Mouse (Mus musculus): ENCODE data around the gene Sgsh. TPM values are rescaled to one million over a fixed set of nuclear protein-coding genes. Genes with fewer than 3 reads are reported as not detected.
A peak's percentile ranks its signal among the peaks of the same experiment; 100 is the strongest.

Gene Sgsh
- total and polyA plus RNA-seq, 3 experiments = 0.12 to 0.25 TPM; not detected in 1

DNA sequence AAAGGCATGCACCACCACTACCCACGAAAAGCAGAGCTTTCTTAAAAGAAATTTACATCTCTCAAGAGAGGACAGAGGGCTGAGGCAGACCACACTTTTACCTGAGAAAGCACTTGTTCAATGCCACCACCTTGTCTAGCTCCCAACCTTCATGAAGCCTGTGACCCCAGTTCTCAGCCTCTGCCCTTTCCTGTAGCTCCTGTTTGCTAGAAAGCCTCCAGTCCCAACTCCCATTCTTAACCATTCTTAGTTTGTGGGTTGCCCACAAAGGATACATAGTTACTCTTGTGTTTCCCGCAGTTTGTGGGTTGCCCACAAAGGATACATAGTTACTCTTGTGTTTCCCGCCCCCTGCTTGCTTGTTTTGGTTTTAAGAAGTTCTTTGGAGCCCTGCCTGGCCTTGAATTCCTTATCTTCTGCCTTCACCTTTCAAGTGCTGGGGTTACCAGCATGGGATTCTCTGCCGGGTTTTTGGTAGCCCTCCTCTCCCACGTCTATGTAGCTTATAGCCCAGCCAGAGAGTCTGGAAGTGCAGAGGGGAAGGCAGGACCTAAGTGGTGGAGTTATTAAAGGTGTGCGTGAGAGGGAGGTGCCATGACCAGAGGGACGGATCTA, 36.2 kb upstream of the Sgsh start (continued):
- no peak for TF ChIP-seq POLR2A (IDR thresholded peaks at IDR 0.05; ENCODE audit: control insufficient read depth in 1 of 2, insufficient read depth in 1 of 2, low read depth in 1 of 2, low read length in 2 of 2, poor library complexity in 1 of 2)
- TF ChIP-seq USF1 (IDR thresholded peaks at IDR 0.05; ENCODE audit: low read depth, low read length) = no peak
- TF ChIP-seq NELFE (IDR thresholded peaks at IDR 0.05; ENCODE audit: low read depth, low read length) = no peak

DNA sequence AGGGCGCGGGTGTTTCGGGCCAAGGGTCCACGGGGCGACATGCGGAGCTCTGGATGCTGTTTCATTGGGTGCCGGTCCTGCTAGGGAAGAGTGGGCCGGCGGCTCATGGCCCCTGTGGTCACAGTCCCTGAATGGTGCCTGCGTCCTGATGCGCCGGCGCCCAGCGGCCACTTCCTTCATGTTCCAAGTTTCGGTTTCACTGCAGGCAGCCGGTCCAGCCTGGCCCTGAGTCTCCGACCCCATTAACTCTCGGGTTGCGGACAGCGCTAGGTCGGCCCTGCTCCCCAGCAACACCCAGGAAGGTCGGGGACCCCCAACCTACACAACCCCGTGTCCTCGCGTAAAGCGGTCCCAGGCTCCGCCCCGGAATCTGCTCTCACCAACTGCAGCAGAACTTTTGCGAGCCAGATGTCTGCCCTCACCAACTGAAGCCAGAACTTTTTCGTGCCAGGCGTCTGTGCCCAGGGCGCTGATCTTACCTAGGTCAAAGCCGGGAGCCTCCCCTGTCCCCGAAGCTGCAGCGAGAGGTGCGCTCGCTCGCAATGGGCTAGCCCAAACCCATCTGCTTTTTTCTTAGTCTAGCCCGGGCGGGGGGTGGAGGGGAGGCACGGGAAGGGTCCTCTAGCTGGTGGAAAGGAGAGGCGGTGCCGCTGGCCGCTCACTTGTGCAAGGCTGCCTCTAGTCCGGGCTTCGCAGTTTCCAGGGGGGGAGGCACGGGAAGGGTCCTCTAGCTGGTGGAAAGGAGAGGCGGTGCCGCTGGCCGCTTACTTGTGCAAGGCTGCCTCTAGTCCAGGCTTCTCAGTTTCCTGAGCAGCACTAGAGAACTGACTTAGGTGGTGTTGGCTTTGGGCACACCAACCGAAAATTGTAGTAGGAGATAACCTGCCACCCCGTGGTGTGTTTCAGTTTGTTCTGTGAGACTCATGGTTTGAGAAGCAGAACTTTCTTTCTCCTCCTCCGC, 35.2 kb upstream of the Sgsh start:
- Histone ChIP-seq H3K27ac (ENCODE audit: control insufficient read depth, low read depth, low read length) (peak overlapping the region; percentile 33), H3K27me3 (ENCODE audit: control insufficient read depth in 1 of 2, insufficient read depth in 2 of 2, low read length in 2 of 2) (peaks cover 5 to 6% of the 10 kb centered on the region in 2 experiments), H3K4me3 (ENCODE audit: control insufficient read depth in 1 of 2, insufficient read depth in 1 of 2, low read depth in 2 of 2, low read length in 2 of 2) (peak overlapping the region; percentile 80 to 84), H3K79me2 (ENCODE audit: control insufficient read depth, insufficient read depth, low read length, poor library complexity) (no peaks in the 10 kb centered on the region; the same call in 1 of the 2 replicates), H3K4me1 (ENCODE audit: control insufficient read depth in 1 of 2, insufficient read depth in 2 of 2, low read length in 2 of 2) (peaks cover 6 to 25% of the 10 kb centered on the region in 2 experiments), H3K36me3 (ENCODE audit: control insufficient read depth in 1 of 2, insufficient read depth in 2 of 2, low read length in 2 of 2) (peaks cover 0 to 5% of the 10 kb centered on the region in 2 experiments; a peak in 1 of 4 replicates), H3K9me3 (replicated peaks; ENCODE audit: insufficient read depth, low read length) (no peaks in the 10 kb centered on the region), H3K9ac (ENCODE audit: control insufficient read depth, low read depth, low read length, poor library complexity, severe bottlenecking) (peak overlapping the region; percentile 71)
- DNase-seq (ENCODE audit: low read depth, low spot score) = peak; percentile 74
- TF ChIP-seq NRF1 (IDR thresholded peaks at IDR 0.05; ENCODE audit: insufficient read depth, low read depth, low read length, poor library complexity, severe bottlenecking) = no peak
- TF ChIP-seq MYB (IDR thresholded peaks at IDR 0.05; ENCODE audit: low read depth, low read length) = 0 out of 2 replicates have a peak, but pooled peaks have one; percentile 6
- 0 out of 2 replicates have a peak, but pooled peaks have one; percentile 6 for TF ChIP-seq TCF12 (IDR thresholded peaks at IDR 0.05; ENCODE audit: low read depth, low read length)
- no peak for TF ChIP-seq POLR2AphosphoS5 (IDR thresholded peaks at IDR 0.05; ENCODE audit: borderline replicate concordance, low read depth, low read length)
- TF ChIP-seq SIN3A (IDR thresholded peaks at IDR 0.05; ENCODE audit: low read length) = peak; percentile 28; the same call in 1 of the 2 replicates
- no peak for TF ChIP-seq JUND (IDR thresholded peaks at IDR 0.05; ENCODE audit: low read depth, low read length)
- TF ChIP-seq ZKSCAN1 (IDR thresholded peaks at IDR 0.05; ENCODE audit: low read depth, low read length) = no peak
- no peak for TF ChIP-seq KAT2A (conservative IDR thresholded peaks at IDR 0.05; ENCODE audit: low read depth, low read length)
- no peak for TF ChIP-seq E2F4 (IDR thresholded peaks at IDR 0.05; ENCODE audit: borderline replicate concordance, low read depth, low read length)
- TF ChIP-seq HCFC1 (IDR thresholded peaks at IDR 0.05; ENCODE audit: low read depth, low read length) = no peak
- no peak; the same call in 1 of the 2 replicates for TF ChIP-seq SMC3 (IDR thresholded peaks at IDR 0.05; ENCODE audit: low read depth, low read length)
- TF ChIP-seq RAD21 (IDR thresholded peaks at IDR 0.05; ENCODE audit: low read depth, low read length) = no peak; the same call in 1 of the 2 replicates
- no peak for TF ChIP-seq MEF2A (IDR thresholded peaks at IDR 0.05; ENCODE audit: extremely low read depth, insufficient replicate concordance, low read depth, low read length, poor library complexity, severe bottlenecking)
- TF ChIP-seq EP300 (IDR thresholded peaks at IDR 0.05; ENCODE audit: low read depth in 1 of 2, low read length in 2 of 2) = no peak
- TF ChIP-seq CHD1 (IDR thresholded peaks at IDR 0.05; ENCODE audit: low read depth, low read length) = no peak; the same call in 1 of the 2 replicates
- 0 out of 2 replicates have a peak, but pooled peaks have one; percentile 2 for TF ChIP-seq MXI1 (IDR thresholded peaks at IDR 0.05; ENCODE audit: low read depth, low read length)
- no peak for TF ChIP-seq MAFK (IDR thresholded peaks at IDR 0.05; ENCODE audit: borderline replicate concordance, low read depth, low read length)
- TF ChIP-seq USF1 (IDR thresholded peaks at IDR 0.05; ENCODE audit: low read depth, low read length) = no peak
- TF ChIP-seq UBTF (IDR thresholded peaks at IDR 0.05; ENCODE audit: borderline replicate concordance, insufficient read depth, low read depth, low read length) = 0 out of 2 replicates have a peak, but pooled peaks have one; percentile 13
- TF ChIP-seq RCOR1 (IDR thresholded peaks at IDR 0.05; ENCODE audit: low read depth, low read length) = no peak
- no peak for TF ChIP-seq TAL1 (IDR thresholded peaks at IDR 0.05; ENCODE audit: low read length)
- TF ChIP-seq GATA1 (IDR thresholded peaks at IDR 0.05; ENCODE audit: low read depth, low read length) = no peak
- no peak for TF ChIP-seq BHLHE40 (IDR thresholded peaks at IDR 0.05; ENCODE audit: borderline replicate concordance, low read depth, low read length)
- TF ChIP-seq ZMIZ1 (IDR thresholded peaks at IDR 0.05; ENCODE audit: low read depth, low read length) = peak; percentile 56; the same call in 1 of the 2 replicates
- no peak for TF ChIP-seq ELF1 (IDR thresholded peaks at IDR 0.05; ENCODE audit: low read depth, low read length)
- no peak for TF ChIP-seq USF2 (IDR thresholded peaks at IDR 0.05; ENCODE audit: borderline replicate concordance in 1 of 2, insufficient read depth in 1 of 2, low read depth in 1 of 2, low read length in 2 of 2)
- TF ChIP-seq TBP (IDR thresholded peaks at IDR 0.05; ENCODE audit: low read depth, low read length) = no peak
- TF ChIP-seq POLR2A (IDR thresholded peaks at IDR 0.05; ENCODE audit: control insufficient read depth in 1 of 2, insufficient read depth in 1 of 2, low read depth in 1 of 2, low read length in 2 of 2, poor library complexity in 1 of 2) = peak in 1 of 2 experiments; percentile 37; a peak in 1 of 4 replicates
